Mouse (Mus musculus): ENCODE data around the gene Npcd. TPM values are rescaled to one million over a fixed set of nuclear protein-coding genes. Genes with fewer than 3 reads are reported as not detected.

The Npcd gene
- polyA plus RNA-seq, 1 experiment from 2014 or later: not detected

- Histone ChIP-seq H3K36me3 (ENCODE audit: control insufficient read depth, insufficient read depth, low read length) (no peaks in the 10 kb centered on the region), H3K4me1 (ENCODE audit: control insufficient read depth in 2 of 2, insufficient read depth in 2 of 2, low read length in 2 of 2) (peaks cover 4 to 6% of the 10 kb centered on the region in 2 experiments; a peak in 3 of 4 replicates), H3K9ac (ENCODE audit: low read length) (no peak overlapping the region), H3K4me3 (ENCODE audit: control insufficient read depth in 1 of 2, insufficient read depth in 1 of 2, low read depth in 1 of 2, low read length in 2 of 2) (no peak overlapping the region), H3K27me3 (ENCODE audit: control insufficient read depth, insufficient read depth, low read length) (no peaks in the 10 kb centered on the region), H3K9me3 (ENCODE audit: control insufficient read depth, low read length) (peaks cover 5% of the 10 kb centered on the region), H3K27ac (replicated peaks in 1 of 2; ENCODE audit: control insufficient read depth in 1 of 2, insufficient read depth in 1 of 2, low read depth in 2 of 2, low read length in 2 of 2) (no peak overlapping the region), H3K4me2 (ENCODE audit: low read length) (no peak overlapping the region)
- WGBS: 51% methylated on average over 2 of the region's 2 CpGs
- ATAC-seq (ENCODE audit: insufficient number of reproducible peaks, insufficient read depth, low FRiP score, low read depth): no peak
These were observed 40.0 kb upstream of the Npcd start for GRCm38 (mm10) chr15:79873995-79874394.

- H3K36me3 ChIP-seq (ENCODE audit: control insufficient read depth, insufficient read depth, low read length): no peaks in the 10 kb centered on the region
- H3K27me3 ChIP-seq (ENCODE audit: control insufficient read depth, insufficient read depth, low read length): no peaks in the 10 kb centered on the region
- H3K27ac ChIP-seq (replicated peaks in 1 of 2; ENCODE audit: control insufficient read depth in 1 of 2, insufficient read depth in 1 of 2, low read depth in 2 of 2, low read length in 2 of 2): no peak overlapping the region
- no peak overlapping the region for H3K4me3 ChIP-seq (ENCODE audit: control insufficient read depth in 1 of 2, insufficient read depth in 1 of 2, low read depth in 1 of 2, low read length in 2 of 2)
- peaks cover 5% of the 10 kb centered on the region for H3K9me3 ChIP-seq (ENCODE audit: control insufficient read depth, low read length)
- no peak overlapping the region for H3K9ac ChIP-seq (ENCODE audit: low read length)
- no peak for ATAC-seq (ENCODE audit: insufficient number of reproducible peaks, insufficient read depth, low FRiP score, low read depth)
- 89% methylated on average over 8 of the region's 8 CpGs for WGBS
- no peak overlapping the region for H3K4me2 ChIP-seq (ENCODE audit: low read length)
- H3K4me1 ChIP-seq (ENCODE audit: control insufficient read depth in 2 of 2, insufficient read depth in 2 of 2, low read length in 2 of 2): peaks cover 2% of the 10 kb centered on the region in 2 experiments; a peak in 3 of 4 replicates
These were observed 39.5 kb upstream of the Npcd start for GRCm38 (mm10) chr15:79873545-79873944.

DNA sequence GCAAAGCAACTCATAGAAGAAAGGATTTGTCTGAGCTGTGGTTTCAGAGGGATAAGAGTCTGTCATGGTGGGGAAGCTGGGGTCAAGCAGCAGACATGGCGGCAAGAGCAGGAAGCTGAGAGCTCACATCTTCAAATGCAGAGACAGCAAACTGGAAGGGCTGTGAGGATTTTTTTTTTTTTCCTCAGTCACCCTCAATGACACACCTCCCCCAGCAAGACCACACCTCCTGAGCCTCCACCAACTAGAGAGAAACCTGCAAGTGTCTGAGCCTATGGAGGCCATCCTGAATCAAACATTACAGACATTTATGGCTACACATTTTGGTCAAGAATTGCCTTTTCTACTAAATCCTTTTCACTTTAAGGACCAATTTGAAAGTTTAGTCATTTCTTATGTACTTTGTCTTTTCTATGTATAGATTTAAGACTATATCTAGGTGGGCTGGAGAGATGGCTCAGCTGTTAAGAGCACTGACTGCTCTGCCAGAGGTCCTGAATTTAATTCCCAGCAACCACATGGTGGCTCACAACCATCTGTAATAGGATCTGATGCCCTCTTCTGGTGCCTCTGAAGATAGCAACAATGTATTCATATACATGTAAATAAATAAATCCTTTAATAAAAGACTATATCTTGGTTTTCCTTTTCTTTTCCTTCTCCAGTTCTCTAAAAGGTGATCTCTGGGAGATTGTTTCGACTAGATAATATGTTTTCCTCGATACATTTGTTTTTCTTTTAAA lies 33.4 kb upstream of the Npcd start:
- H3K4me2 ChIP-seq (ENCODE audit: low read length): no peak overlapping the region

GRCm38 (mm10) chr15:79859821-79860220 lies 25.8 kb upstream of the Npcd start:
- Histone ChIP-seq H3K27me3 (ENCODE audit: control insufficient read depth, insufficient read depth, low read length) (no peaks in the 10 kb centered on the region), H3K4me2 (ENCODE audit: low read length) (no peak overlapping the region), H3K27ac (replicated peaks in 1 of 2; ENCODE audit: control insufficient read depth in 1 of 2, insufficient read depth in 1 of 2, low read depth in 2 of 2, low read length in 2 of 2) (no peak overlapping the region), H3K9ac (ENCODE audit: low read length) (no peak overlapping the region), H3K9me3 (ENCODE audit: control insufficient read depth, low read length) (no peaks in the 10 kb centered on the region), H3K4me1 (ENCODE audit: control insufficient read depth in 2 of 2, insufficient read depth in 2 of 2, low read length in 2 of 2) (0 out of 4 replicates have a peak, but pooled peaks cover 0 to 4% of the 10 kb centered on the region in 2 experiments), H3K4me3 (ENCODE audit: control insufficient read depth in 1 of 2, insufficient read depth in 1 of 2, low read depth in 1 of 2, low read length in 2 of 2) (no peak overlapping the region), H3K36me3 (ENCODE audit: control insufficient read depth, insufficient read depth, low read length) (no peaks in the 10 kb centered on the region)
- 80% methylated on average over 9 of the region's 9 CpGs for WGBS
- no peak for ATAC-seq (ENCODE audit: insufficient number of reproducible peaks, insufficient read depth, low FRiP score, low read depth)

More for the DNA sequence above, 33.4 kb upstream of the Npcd start:
- WGBS: 73% methylated on average over 3 of the region's 3 CpGs
- H3K4me1 ChIP-seq (ENCODE audit: control insufficient read depth in 2 of 2, insufficient read depth in 2 of 2, low read length in 2 of 2): no peaks in the 10 kb centered on the region
- H3K27ac ChIP-seq (replicated peaks in 1 of 2; ENCODE audit: control insufficient read depth in 1 of 2, insufficient read depth in 1 of 2, low read depth in 2 of 2, low read length in 2 of 2): no peak overlapping the region
- no peak overlapping the region for H3K4me3 ChIP-seq (ENCODE audit: control insufficient read depth in 1 of 2, insufficient read depth in 1 of 2, low read depth in 1 of 2, low read length in 2 of 2)
- ATAC-seq (ENCODE audit: insufficient number of reproducible peaks, insufficient read depth, low FRiP score, low read depth): no peak
- H3K9ac ChIP-seq (ENCODE audit: low read length): no peak overlapping the region
- no peaks in the 10 kb centered on the region for H3K36me3 ChIP-seq (ENCODE audit: control insufficient read depth, insufficient read depth, low read length)
- H3K27me3 ChIP-seq (ENCODE audit: control insufficient read depth, insufficient read depth, low read length): no peaks in the 10 kb centered on the region
- peaks cover 8% of the 10 kb centered on the region for H3K9me3 ChIP-seq (ENCODE audit: control insufficient read depth, low read length)

DNA sequence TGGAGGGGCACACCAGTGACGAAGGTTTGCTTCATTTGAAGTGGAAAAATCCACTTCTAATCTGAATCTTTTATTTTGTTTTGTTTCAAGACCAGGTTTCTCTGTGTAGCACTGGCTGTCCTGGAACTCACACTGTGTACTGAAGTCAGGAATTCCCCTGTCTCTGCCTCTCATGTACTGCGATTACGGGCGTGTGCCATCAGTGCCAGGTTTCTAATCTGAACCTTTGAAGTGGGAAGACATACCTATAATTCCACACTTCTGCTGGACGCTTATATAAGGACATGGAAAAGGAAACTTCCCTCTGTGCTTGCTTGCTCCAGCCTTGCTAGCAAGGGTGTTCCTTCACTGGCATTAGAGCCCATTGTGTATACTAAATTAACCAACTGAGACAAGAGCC lies 24.9 kb upstream of the Npcd start:
- H3K9ac ChIP-seq (ENCODE audit: low read length): no peak overlapping the region
- 38% methylated on average over 5 of the region's 5 CpGs for WGBS
- H3K9me3 ChIP-seq (ENCODE audit: control insufficient read depth, low read length): no peaks in the 10 kb centered on the region
- no peak overlapping the region for H3K4me2 ChIP-seq (ENCODE audit: low read length)
- no peak overlapping the region for H3K27ac ChIP-seq (replicated peaks in 1 of 2; ENCODE audit: control insufficient read depth in 1 of 2, insufficient read depth in 1 of 2, low read depth in 2 of 2, low read length in 2 of 2)
- no peaks in the 10 kb centered on the region for H3K27me3 ChIP-seq (ENCODE audit: control insufficient read depth, insufficient read depth, low read length)
- no peak overlapping the region for H3K4me3 ChIP-seq (ENCODE audit: control insufficient read depth in 1 of 2, insufficient read depth in 1 of 2, low read depth in 1 of 2, low read length in 2 of 2)
- H3K36me3 ChIP-seq (ENCODE audit: control insufficient read depth, insufficient read depth, low read length): no peaks in the 10 kb centered on the region
- H3K4me1 ChIP-seq (ENCODE audit: control insufficient read depth in 2 of 2, insufficient read depth in 2 of 2, low read length in 2 of 2): 0 out of 4 replicates have a peak, but pooled peaks cover 0 to 4% of the 10 kb centered on the region in 2 experiments
- ATAC-seq (ENCODE audit: insufficient number of reproducible peaks, insufficient read depth, low FRiP score, low read depth): no peak

GRCm38 (mm10) chr15:79850143-79850542 lies 16.1 kb upstream of the Npcd start:
- Histone ChIP-seq H3K9me3 (ENCODE audit: control insufficient read depth, low read length) (0 out of 2 replicates have a peak, but pooled peaks cover 2% of the 10 kb centered on the region), H3K27ac (replicated peaks in 1 of 2; ENCODE audit: control insufficient read depth in 1 of 2, insufficient read depth in 1 of 2, low read depth in 2 of 2, low read length in 2 of 2) (no peak overlapping the region), H3K4me3 (ENCODE audit: control insufficient read depth in 1 of 2, insufficient read depth in 1 of 2, low read depth in 1 of 2, low read length in 2 of 2) (no peak overlapping the region), H3K4me1 (ENCODE audit: control insufficient read depth in 2 of 2, insufficient read depth in 2 of 2, low read length in 2 of 2) (peaks cover 7 to 12% of the 10 kb centered on the region in 2 experiments), H3K9ac (ENCODE audit: low read length) (no peak overlapping the region), H3K36me3 (ENCODE audit: control insufficient read depth, insufficient read depth, low read length) (no peaks in the 10 kb centered on the region), H3K27me3 (ENCODE audit: control insufficient read depth, insufficient read depth, low read length) (no peaks in the 10 kb centered on the region), H3K4me2 (ENCODE audit: low read length) (no peak overlapping the region)
- no peak for ATAC-seq (ENCODE audit: insufficient number of reproducible peaks, insufficient read depth, low FRiP score, low read depth)
- 86% methylated on average over 2 of the region's 2 CpGs for WGBS

DNA sequence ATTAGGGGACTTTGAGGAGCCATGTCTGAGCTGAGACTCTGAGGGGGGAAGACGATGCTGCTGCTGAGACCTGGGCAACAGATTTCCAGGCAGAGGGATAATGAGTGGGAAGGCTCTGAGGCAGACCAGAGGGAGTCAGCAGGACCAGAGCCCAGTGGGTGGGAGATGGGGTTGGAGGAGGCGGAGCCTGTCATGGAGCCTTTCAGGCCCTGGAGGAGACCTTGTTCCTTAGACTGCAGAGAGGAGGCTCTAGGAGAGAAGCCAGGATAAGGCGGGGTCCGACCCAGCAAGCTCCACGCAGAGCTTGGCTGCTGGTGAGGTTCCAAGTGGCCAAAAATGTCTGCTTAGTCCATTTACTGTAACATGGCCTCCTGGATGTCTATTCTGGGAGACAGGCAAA lies 13.1 kb upstream of the Npcd start:
- H3K4me2 ChIP-seq (ENCODE audit: low read length): peak overlapping the region; percentile 1; the same call in 1 of the 2 replicates
- peaks cover 7 to 12% of the 10 kb centered on the region in 2 experiments for H3K4me1 ChIP-seq (ENCODE audit: control insufficient read depth in 2 of 2, insufficient read depth in 2 of 2, low read length in 2 of 2)
- ATAC-seq (ENCODE audit: insufficient number of reproducible peaks, insufficient read depth, low FRiP score, low read depth): peak; percentile 39; the same call in 1 of the 2 replicates
- H3K27ac ChIP-seq (replicated peaks in 1 of 2; ENCODE audit: control insufficient read depth in 1 of 2, insufficient read depth in 1 of 2, low read depth in 2 of 2, low read length in 2 of 2): 0 out of 4 replicates have a peak overlapping the region, but pooled peaks of 1 of the 2 experiments have one; percentile 19
- H3K36me3 ChIP-seq (ENCODE audit: control insufficient read depth, insufficient read depth, low read length): no peaks in the 10 kb centered on the region
- H3K9ac ChIP-seq (ENCODE audit: low read length): no peak overlapping the region
- 0 out of 2 replicates have a peak, but pooled peaks cover 2% of the 10 kb centered on the region for H3K9me3 ChIP-seq (ENCODE audit: control insufficient read depth, low read length)
- H3K27me3 ChIP-seq (ENCODE audit: control insufficient read depth, insufficient read depth, low read length): no peaks in the 10 kb centered on the region; the same call in 1 of the 2 replicates
- 18% methylated on average over 5 of the region's 5 CpGs for WGBS
- no peak overlapping the region for H3K4me3 ChIP-seq (ENCODE audit: control insufficient read depth in 1 of 2, insufficient read depth in 1 of 2, low read depth in 1 of 2, low read length in 2 of 2)

All from heart, embryonic 14.5 days (tissue).